Mouse (Mus musculus): ENCODE data around the gene H2afv. TPM values are rescaled to one million over a fixed set of nuclear protein-coding genes. Genes with fewer than 3 reads are reported as not detected.
A peak's percentile ranks its signal among the peaks of the same experiment; 100 is the strongest.

The H2afv gene
- polyA plus RNA-seq, 1 experiment from 2014 or later, result 843 TPM

DNA sequence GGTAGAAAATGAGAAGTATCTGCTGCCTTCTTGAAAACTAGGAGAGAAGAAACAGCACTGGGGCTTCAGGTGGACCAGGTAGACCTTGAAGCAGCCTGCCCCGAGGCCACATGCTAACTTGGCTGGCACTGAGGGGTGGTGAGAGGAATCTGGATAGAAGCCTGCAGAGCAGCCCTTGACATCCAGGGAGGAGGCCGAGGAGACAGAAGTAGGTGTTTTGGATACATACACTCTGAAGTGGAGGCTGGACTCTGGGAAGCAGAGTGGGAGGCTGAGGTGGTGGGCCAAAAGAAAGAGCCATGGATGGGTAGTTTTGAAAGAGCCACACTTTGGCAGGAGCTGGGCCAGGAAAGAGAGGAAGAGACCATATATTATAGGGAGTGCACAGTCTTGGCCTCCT lies 35.0 kb upstream of the H2afv start:
- no peaks in the 10 kb centered on the region for H3K9me3 ChIP-seq
- 0 out of 2 replicates have a peak, but pooled peaks cover 3% of the 10 kb centered on the region for H3K27me3 ChIP-seq
- WGBS, result 78% methylated on average over 2 of the region's 2 CpGs
- H3K36me3 ChIP-seq, result no peaks in the 10 kb centered on the region
- no peak overlapping the region for H3K4me2 ChIP-seq (replicated peaks)
- H3K4me1 ChIP-seq, result peaks cover 5% of the 10 kb centered on the region
- H3K4me3 ChIP-seq, result no peak overlapping the region
- ATAC-seq (ENCODE audit: low FRiP score, low read depth), result no peak
- no peak overlapping the region for H3K9ac ChIP-seq (replicated peaks)
- no peak overlapping the region for H3K27ac ChIP-seq (replicated peaks)

DNA sequence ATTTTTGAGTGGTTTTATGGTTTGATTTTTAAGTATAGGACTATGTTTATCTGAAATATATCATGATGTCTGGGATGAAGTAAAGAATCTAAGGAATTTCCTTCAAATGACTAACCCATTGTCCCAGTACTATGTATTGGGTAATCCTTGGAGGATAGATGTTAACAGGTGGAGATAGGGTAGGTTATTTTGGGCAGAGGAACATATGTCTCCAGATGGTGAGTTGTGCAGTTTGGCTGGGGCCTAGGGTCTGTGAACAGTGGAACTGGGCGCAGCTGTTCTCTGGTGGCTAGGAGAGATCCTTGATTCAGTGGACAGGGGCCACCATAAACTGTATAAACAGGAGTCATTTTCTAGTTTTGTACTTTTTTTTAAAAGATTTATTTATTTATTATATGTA lies 33.1 kb upstream of the H2afv start:
- no peak for ATAC-seq (ENCODE audit: low FRiP score, low read depth)
- Histone ChIP-seq H3K9ac (replicated peaks) (no peak overlapping the region), H3K4me2 (replicated peaks) (no peak overlapping the region), H3K36me3 (no peaks in the 10 kb centered on the region), H3K9me3 (no peaks in the 10 kb centered on the region), H3K27ac (replicated peaks) (no peak overlapping the region), H3K4me3 (no peak overlapping the region), H3K4me1 (peaks cover 21% of the 10 kb centered on the region), H3K27me3 (0 out of 2 replicates have a peak, but pooled peaks cover 3% of the 10 kb centered on the region)
- 97% methylated on average over 1 of the region's 1 CpGs for WGBS

DNA sequence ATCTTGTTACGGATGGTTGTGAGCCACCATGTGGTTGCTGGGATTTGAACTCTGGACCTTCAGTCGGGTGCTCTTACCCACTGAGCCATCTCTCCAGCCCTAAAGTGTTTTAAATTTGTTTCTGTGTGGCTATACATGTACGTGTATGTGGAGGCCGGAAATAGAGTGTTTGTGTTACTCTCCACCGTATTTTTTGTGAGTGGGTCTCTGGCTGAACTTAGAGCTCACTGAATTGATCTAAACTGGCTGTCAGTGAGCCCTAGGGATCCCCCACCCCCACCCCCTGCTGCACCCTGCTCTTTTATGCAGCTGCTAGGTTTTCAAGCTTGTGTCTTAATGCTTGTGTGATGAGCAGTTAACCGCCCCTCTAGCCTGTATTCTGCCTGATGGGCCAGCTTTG lies 32.6 kb upstream of the H2afv start:
- Histone ChIP-seq H3K4me2 (replicated peaks) (no peak overlapping the region), H3K36me3 (no peaks in the 10 kb centered on the region), H3K27ac (replicated peaks) (no peak overlapping the region)

DNA sequence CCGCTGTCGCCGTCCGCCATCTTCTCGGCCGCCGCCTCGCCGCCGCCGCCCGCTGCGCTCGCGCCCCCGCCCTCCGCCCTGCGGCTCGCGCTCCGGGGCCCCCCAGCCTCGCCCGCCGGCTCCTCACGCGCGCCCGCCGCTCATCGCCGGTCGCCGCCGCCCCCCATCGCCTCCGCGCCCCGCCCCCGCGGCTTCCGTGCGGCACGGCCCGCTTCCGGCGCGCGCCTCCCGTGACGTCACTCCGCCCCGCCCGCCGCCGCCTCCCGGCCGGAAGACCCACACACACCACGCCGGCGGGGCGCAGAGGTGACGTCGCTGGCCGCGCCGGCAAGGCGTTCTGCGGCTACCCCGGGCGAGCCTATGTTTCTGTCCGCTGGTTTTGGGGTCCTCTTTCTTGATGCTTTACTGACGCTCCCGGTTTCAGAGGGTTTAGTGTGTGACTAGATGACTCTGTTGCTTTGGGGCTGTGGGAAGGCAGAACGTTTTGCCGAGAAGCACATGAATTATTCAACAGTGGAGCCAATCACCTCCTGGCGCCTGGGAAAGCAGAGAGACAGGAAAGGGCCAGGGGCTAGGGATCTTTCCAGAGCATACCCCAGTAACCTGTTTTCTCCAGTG lies 31.7 kb upstream of the H2afv start, which contains the start of gene Purb:
Purb (minus strand) TSS at position 51 of the 618 bp plus-strand sequence.
- H3K27ac ChIP-seq (replicated peaks), result peak within 1 kb of the TSS; percentile 98
- peaks cover 32% of the 10 kb centered on the region for H3K4me1 ChIP-seq
- WGBS, result under 1% methylated on average over 44 of the region's 76 CpGs

More for the DNA sequence above, 32.6 kb upstream of the H2afv start:
- peaks cover 24% of the 10 kb centered on the region for H3K4me1 ChIP-seq
- H3K9ac ChIP-seq (replicated peaks), result no peak overlapping the region
- H3K27me3 ChIP-seq, result 0 out of 2 replicates have a peak, but pooled peaks cover 3% of the 10 kb centered on the region
- 81% methylated on average over 6 of the region's 6 CpGs for whole genome bisulfite sequencing
- H3K4me3 ChIP-seq, result no peak overlapping the region
- ATAC-seq (ENCODE audit: low FRiP score, low read depth), result no peak
- H3K9me3 ChIP-seq, result no peaks in the 10 kb centered on the region

DNA sequence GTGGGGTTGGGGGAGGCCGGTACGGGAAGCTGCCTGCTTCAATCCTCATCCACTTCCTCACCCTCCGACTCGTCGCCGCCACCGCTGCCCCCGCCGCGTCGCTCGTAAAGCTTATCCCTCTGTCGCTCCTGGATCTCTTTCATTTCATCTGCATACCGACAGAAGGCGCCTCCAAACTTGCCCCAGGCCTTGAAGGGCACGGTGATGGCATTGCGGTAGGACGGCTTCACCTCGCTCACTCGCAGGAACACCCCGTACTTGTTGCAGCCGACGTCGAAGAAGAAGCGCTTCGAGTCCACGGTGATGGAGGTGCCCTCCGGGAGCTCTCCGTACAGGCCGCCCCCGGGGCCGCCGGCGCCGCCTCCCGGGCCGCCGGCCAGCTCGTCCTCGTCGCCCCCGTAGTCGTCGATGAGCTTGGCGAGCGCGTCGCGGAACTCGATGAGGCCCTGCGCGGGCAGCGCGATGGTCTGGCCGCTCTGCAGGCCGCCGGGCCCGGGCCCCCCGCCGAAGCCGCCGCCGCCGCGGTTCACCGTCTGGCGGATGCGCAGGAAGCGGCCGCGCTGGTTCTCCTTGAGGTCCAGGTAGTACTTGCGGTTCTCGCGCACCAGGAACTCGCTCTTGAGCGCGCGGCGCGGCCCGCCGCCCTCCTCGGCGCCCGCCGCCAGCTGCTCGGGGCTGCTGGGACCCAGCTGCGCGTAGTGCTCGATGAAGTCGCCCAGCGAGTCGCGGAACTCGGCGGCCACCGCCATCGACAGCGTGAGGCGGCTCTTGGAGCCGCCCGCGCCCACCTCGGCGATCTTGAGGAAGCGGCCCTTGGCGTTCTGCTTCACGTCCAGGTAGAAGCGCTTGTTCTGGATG lies 30.9 kb upstream of the H2afv start:
- peak overlapping the region; percentile 91 for H3K4me2 ChIP-seq (replicated peaks)
- H3K27ac ChIP-seq (replicated peaks), result peak overlapping the region; percentile 98
- H3K27me3 ChIP-seq, result no peaks in the 10 kb centered on the region
- peak; percentile 48; the same call in 1 of the 2 replicates for ATAC-seq (ENCODE audit: low FRiP score, low read depth)
- no peaks in the 10 kb centered on the region for H3K9me3 ChIP-seq
- under 1% methylated on average over 107 of the region's 109 CpGs for WGBS
- peaks cover 41% of the 10 kb centered on the region for H3K4me1 ChIP-seq
- H3K4me3 ChIP-seq, result peak overlapping the region; percentile 98
- H3K9ac ChIP-seq (replicated peaks), result peak overlapping the region; percentile 96
- H3K36me3 ChIP-seq, result no peaks in the 10 kb centered on the region

More for the DNA sequence above, 31.7 kb upstream of the H2afv start, which contains the start of gene Purb:
- Histone ChIP-seq H3K4me2 (replicated peaks) (peak within 1 kb of the TSS; percentile 91), H3K27me3 (no peaks in the 10 kb centered on the region), H3K4me3 (peak within 1 kb of the TSS; percentile 98), H3K9me3 (no peaks in the 10 kb centered on the region), H3K9ac (replicated peaks) (peak within 1 kb of the TSS; percentile 96), H3K36me3 (no peaks in the 10 kb centered on the region)
- ATAC-seq (ENCODE audit: low FRiP score, low read depth), result peak; percentile 96

DNA sequence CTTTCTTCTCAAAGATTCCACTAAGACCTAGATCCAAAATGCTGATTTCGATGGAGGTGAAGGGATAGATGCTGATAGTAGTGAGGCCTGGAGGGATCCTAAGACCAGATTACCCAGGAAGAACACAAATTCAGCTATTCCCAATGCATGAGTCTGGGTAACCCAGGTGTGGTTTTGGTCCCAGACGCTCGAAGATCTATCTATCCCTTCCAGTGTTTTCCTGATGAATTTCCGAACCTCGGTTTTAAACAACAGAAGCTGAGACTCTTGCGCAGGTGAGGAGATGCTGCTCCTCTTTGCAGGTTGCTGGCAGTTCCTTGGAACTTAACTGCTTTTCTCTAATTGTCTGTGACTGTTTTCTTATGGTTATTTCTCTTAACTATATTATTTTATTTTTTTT lies 30.1 kb upstream of the H2afv start:
- peaks cover 44% of the 10 kb centered on the region for H3K4me1 ChIP-seq
- peak overlapping the region; percentile 91 for H3K4me2 ChIP-seq (replicated peaks)
- peak overlapping the region; percentile 98 for H3K27ac ChIP-seq (replicated peaks)
- H3K9me3 ChIP-seq, result no peaks in the 10 kb centered on the region
- H3K4me3 ChIP-seq, result peak overlapping the region; percentile 98
- peak overlapping the region; percentile 96 for H3K9ac ChIP-seq (replicated peaks)
- no peak for ATAC-seq (ENCODE audit: low FRiP score, low read depth)
- H3K27me3 ChIP-seq, result no peaks in the 10 kb centered on the region
- H3K36me3 ChIP-seq, result no peaks in the 10 kb centered on the region
- 47% methylated on average over 6 of the region's 6 CpGs for WGBS

DNA sequence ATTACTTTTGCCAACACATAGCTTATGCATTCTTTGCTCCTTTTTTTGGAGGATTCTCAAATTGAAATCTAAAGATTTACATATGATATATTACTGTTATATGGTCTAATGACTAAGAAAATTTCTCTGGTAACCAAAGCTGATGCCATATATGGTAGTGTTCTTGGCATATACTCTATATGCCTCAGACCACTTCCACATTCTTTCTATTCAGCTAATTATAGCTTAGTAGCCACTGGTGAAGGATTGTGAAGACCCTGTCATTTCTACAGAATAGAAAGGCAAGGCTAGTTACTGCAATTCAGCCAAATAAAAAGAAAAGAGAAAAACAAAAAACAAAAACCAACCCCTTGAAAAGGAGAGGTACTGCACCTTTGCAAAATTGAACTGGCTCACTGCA lies 27.8 kb upstream of the H2afv start:
- Histone ChIP-seq H3K27me3 (no peaks in the 10 kb centered on the region), H3K36me3 (peaks cover 8% of the 10 kb centered on the region), H3K4me3 (peak overlapping the region; percentile 41), H3K9me3 (no peaks in the 10 kb centered on the region), H3K4me2 (replicated peaks) (peak overlapping the region; percentile 91), H3K4me1 (peaks cover 51% of the 10 kb centered on the region), H3K27ac (replicated peaks) (no peak overlapping the region), H3K9ac (replicated peaks) (peak overlapping the region; percentile 54; the same call in 1 of the 2 replicates)
- ATAC-seq (ENCODE audit: low FRiP score, low read depth), result no peak

DNA sequence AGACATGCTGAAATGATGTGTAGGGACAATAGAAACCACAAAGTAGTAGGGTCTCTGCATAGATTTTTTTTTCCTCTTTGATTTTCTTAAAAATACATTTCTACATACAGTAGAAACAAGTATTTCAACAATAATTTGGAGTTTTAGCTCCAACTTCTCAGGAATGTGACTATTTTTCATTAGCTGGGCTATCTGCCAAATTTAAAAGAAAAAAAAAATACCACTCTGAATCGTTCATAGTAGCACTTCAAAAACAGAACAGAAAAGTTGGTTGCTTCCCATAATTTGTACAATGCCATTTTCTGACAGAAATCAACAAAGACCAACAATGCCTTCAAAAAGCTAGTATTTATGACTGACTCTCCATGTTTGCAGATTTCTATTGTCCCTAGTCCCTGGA lies 27.2 kb upstream of the H2afv start:
- Histone ChIP-seq H3K4me2 (replicated peaks) (peak overlapping the region; percentile 91), H3K36me3 (peaks cover 14% of the 10 kb centered on the region), H3K4me3 (peak overlapping the region; percentile 41), H3K27ac (replicated peaks) (0 out of 2 replicates have a peak overlapping the region, but pooled peaks have one; percentile 12), H3K27me3 (no peaks in the 10 kb centered on the region), H3K9ac (replicated peaks) (peak overlapping the region; percentile 50; the same call in 1 of the 2 replicates), H3K9me3 (no peaks in the 10 kb centered on the region), H3K4me1 (peaks cover 51% of the 10 kb centered on the region)
- WGBS, result 60% methylated on average over 1 of the region's 1 CpGs
- no peak for ATAC-seq (ENCODE audit: low FRiP score, low read depth)

DNA sequence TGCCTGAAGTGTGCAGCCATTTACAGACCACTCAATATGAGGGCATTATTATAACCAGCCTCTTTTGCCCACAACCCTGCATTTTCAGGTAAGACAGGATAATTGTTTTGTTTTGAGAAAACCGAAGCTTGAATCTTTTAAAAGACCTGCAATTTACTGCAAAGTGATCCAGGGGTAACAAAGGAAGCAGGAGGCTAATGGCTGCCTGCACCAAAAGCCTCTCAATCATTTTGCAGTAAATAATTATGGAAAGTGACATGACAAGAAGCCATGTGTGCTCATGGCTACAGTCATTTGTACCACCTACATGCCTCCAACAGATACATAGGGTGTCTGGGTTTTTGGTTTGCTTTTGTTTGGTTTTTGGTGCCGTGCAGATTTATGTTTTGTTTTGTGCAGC lies 26.8 kb upstream of the H2afv start:
- Histone ChIP-seq H3K4me1 (peaks cover 51% of the 10 kb centered on the region), H3K9me3 (no peaks in the 10 kb centered on the region), H3K4me2 (replicated peaks) (peak overlapping the region; percentile 91), H3K36me3 (peaks cover 19% of the 10 kb centered on the region), H3K27me3 (no peaks in the 10 kb centered on the region), H3K27ac (replicated peaks) (peak overlapping the region; percentile 12; the same call in 1 of the 2 replicates), H3K9ac (replicated peaks) (peak overlapping the region; percentile 12; the same call in 1 of the 2 replicates), H3K4me3 (peak overlapping the region; percentile 41)
- 69% methylated on average over 2 of the region's 2 CpGs for WGBS
- no peak for ATAC-seq (ENCODE audit: low FRiP score, low read depth)

DNA sequence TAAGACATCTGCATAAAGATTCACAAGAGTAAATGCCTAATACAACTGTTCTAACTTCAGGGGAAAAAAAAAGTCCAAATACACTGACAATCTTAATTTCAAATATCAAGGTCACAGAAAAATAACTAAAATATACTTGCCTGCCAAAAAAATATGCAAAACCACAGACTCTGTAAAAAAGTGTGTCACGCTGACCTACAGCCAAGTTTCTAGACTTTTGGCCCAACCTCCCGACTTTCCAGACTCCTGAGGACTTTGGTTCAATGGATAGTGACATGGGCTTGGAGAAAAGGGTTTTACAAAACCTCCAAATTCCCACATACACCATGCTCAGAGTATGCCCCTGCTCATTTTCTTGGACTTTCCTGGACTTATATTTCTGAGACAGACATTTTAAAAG lies 24.3 kb upstream of the H2afv start:
- H3K36me3 ChIP-seq, result peaks cover 23% of the 10 kb centered on the region
- no peak overlapping the region for H3K9ac ChIP-seq (replicated peaks)
- no peak for ATAC-seq (ENCODE audit: low FRiP score, low read depth)
- H3K27me3 ChIP-seq, result no peaks in the 10 kb centered on the region
- no peak overlapping the region for H3K4me3 ChIP-seq
- no peak overlapping the region for H3K4me2 ChIP-seq (replicated peaks)
- WGBS, result 76% methylated on average over 2 of the region's 2 CpGs
- H3K27ac ChIP-seq (replicated peaks), result no peak overlapping the region
- no peaks in the 10 kb centered on the region for H3K9me3 ChIP-seq
- H3K4me1 ChIP-seq, result peaks cover 39% of the 10 kb centered on the region

DNA sequence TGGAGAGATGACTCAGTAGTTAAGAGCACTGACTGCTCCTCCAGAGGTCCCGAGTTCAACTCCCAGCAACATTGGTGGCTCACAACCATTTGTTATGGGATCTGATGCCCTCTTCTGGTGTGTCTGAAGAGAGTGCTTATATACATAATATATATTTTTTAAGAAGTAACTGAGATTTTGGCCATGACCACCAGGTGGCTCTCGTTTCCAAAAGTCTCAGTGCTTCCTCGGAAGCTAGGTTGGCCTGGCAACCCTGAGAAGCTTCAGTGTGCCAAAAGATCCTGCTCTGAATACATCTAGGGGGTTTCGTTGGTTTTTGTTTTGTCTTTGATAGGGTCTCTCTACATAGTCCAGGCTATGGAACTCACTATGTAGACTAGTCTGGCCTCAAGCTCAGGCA lies 20.9 kb upstream of the H2afv start:
- no peak overlapping the region for H3K27ac ChIP-seq (replicated peaks)
- H3K9me3 ChIP-seq, result no peaks in the 10 kb centered on the region
- H3K27me3 ChIP-seq, result no peaks in the 10 kb centered on the region
- 33% methylated on average over 4 of the region's 4 CpGs for WGBS
- H3K4me1 ChIP-seq, result peaks cover 10% of the 10 kb centered on the region
- peaks cover 28% of the 10 kb centered on the region for H3K36me3 ChIP-seq
- no peak overlapping the region for H3K4me3 ChIP-seq
- no peak overlapping the region for H3K9ac ChIP-seq (replicated peaks)
- ATAC-seq (ENCODE audit: low FRiP score, low read depth), result no peak
- no peak overlapping the region for H3K4me2 ChIP-seq (replicated peaks)

All from midbrain, embryonic 12.5 days (tissue).